Mouse (Mus musculus): ENCODE results near the gene Macc1. TPM values are rescaled to one million over a fixed set of nuclear protein-coding genes. Genes with fewer than 3 reads are reported as not detected.
"Not testable (repeated sequence)": the region's sequence is repeated elsewhere in the genome, so short reads cannot be mapped to it uniquely, and the experiment has no call there.

Gene Macc1
- total RNA-seq, 1 experiment: 0.09 TPM

DNA sequence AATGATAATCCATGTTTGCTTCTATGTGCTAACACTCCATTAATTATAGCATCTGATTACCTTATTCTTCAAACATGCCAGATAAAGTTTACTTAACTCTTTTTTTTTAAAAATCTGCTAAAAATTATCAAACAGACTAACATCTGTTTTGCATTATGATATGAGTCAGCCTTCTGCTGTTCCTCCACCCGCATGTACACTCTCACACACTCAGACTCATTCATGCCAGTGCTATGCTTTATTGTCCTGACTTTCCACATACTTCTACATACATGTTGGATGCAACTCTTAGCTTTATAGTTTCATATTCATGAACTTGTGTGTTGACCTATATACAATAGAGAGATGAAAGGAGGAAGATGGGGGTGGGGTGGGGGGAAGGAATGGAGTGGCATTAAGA lies 4.7 kb downstream of the Macc1 start:
- no peak overlapping the region for H3K4me3 ChIP-seq (ENCODE audit: insufficient read depth in 1 of 2, low read depth in 1 of 2, low read length in 2 of 2, poor library complexity in 1 of 2, severe bottlenecking in 1 of 2)
- H3K4me1 ChIP-seq (ENCODE audit: control insufficient read depth in 2 of 2, insufficient read depth in 2 of 2, low read length in 2 of 2, poor library complexity in 1 of 2): no peaks in the 10 kb centered on the region
- no peaks in the 10 kb centered on the region for H3K36me3 ChIP-seq (ENCODE audit: control insufficient read depth, insufficient read depth, low read length, poor library complexity, severe bottlenecking)
- TF ChIP-seq HCFC1 (IDR thresholded peaks at IDR 0.05; ENCODE audit: borderline replicate concordance, insufficient read depth, low read length): no peak
- no peak for TF ChIP-seq MAFK (IDR thresholded peaks at IDR 0.05; ENCODE audit: insufficient read depth, low read depth, low read length)
- no peak for TF ChIP-seq ZC3H11A (IDR thresholded peaks at IDR 0.05; ENCODE audit: borderline replicate concordance, low read depth, low read length)
- TF ChIP-seq ZNF384 (IDR thresholded peaks at IDR 0.05; ENCODE audit: low read depth, low read length): no peak
- TF ChIP-seq CHD2 (IDR thresholded peaks at IDR 0.05; ENCODE audit: low read depth, low read length): no peak
- H3K9me3 ChIP-seq (ENCODE audit: control insufficient read depth, insufficient read depth, low read depth, low read length): no peaks in the 10 kb centered on the region
- in situ Hi-C loops (cut with MboI; ENCODE audit: low sequenced_read_pairs in 2 of 2, unreplicated experiment in 2 of 2): no loop called here
- DNase-seq (ENCODE audit: low read depth, low spot score): no peak
- no peak overlapping the region for H3K27ac ChIP-seq (ENCODE audit: insufficient read depth, low read depth, low read length, poor library complexity, severe bottlenecking)
- no peak overlapping the region for H3K9ac ChIP-seq (ENCODE audit: insufficient read depth, low read depth, low read length, poor library complexity, severe bottlenecking)

GRCm38 (mm10) chr12:119325400-119325799 lies 11.3 kb downstream of the Macc1 start:
- no peak overlapping the region for H3K27ac ChIP-seq (ENCODE audit: insufficient read depth, low read depth, low read length, poor library complexity, severe bottlenecking)
- no peak overlapping the region for H3K4me3 ChIP-seq (ENCODE audit: insufficient read depth in 1 of 2, low read depth in 1 of 2, low read length in 2 of 2, poor library complexity in 1 of 2, severe bottlenecking in 1 of 2)
- H3K36me3 ChIP-seq (ENCODE audit: control insufficient read depth, insufficient read depth, low read length, poor library complexity, severe bottlenecking): no peaks in the 10 kb centered on the region
- no peaks in the 10 kb centered on the region for H3K9me3 ChIP-seq (ENCODE audit: control insufficient read depth, insufficient read depth, low read depth, low read length)
- in situ Hi-C loops (cut with MboI; ENCODE audit: low sequenced_read_pairs in 2 of 2, unreplicated experiment in 2 of 2): no loop called here
- no peak for DNase-seq (ENCODE audit: low read depth, low spot score)
- no peak overlapping the region for H3K9ac ChIP-seq (ENCODE audit: insufficient read depth, low read depth, low read length, poor library complexity, severe bottlenecking)
- TF ChIP-seq MAFK (IDR thresholded peaks at IDR 0.05; ENCODE audit: insufficient read depth, low read depth, low read length) (no peak), ZNF384 (IDR thresholded peaks at IDR 0.05; ENCODE audit: low read depth, low read length) (no peak), HCFC1 (IDR thresholded peaks at IDR 0.05; ENCODE audit: borderline replicate concordance, insufficient read depth, low read length) (no peak), CHD2 (IDR thresholded peaks at IDR 0.05; ENCODE audit: low read depth, low read length) (no peak), ZC3H11A (IDR thresholded peaks at IDR 0.05; ENCODE audit: borderline replicate concordance, low read depth, low read length) (no peak)
- H3K4me1 ChIP-seq (ENCODE audit: control insufficient read depth in 2 of 2, insufficient read depth in 2 of 2, low read length in 2 of 2, poor library complexity in 1 of 2): no peaks in the 10 kb centered on the region

DNA sequence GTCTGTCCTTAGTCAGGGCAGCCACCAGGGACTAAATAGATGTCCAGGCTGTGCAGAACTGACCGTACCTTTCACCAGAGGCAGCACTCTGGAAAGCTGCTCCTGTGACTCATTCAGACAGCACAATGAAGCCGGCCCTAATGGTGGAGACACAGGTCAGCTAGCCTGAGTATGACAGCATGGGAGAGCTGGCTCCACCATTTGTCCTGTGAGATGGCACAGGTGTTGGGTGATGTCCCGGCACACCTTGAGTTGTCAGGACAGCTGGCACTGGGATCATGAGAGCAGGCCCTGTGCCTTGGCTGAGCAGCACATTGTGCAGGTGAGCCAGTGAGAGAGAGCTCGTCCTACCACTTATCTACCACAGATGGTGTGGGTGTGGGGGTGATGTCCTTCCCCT lies 16.6 kb downstream of the Macc1 start:
- TF ChIP-seq ZC3H11A (IDR thresholded peaks at IDR 0.05; ENCODE audit: borderline replicate concordance, low read depth, low read length): no peak
- TF ChIP-seq CHD2 (IDR thresholded peaks at IDR 0.05; ENCODE audit: low read depth, low read length): no peak
- TF ChIP-seq ZNF384 (IDR thresholded peaks at IDR 0.05; ENCODE audit: low read depth, low read length): no peak
- TF ChIP-seq HCFC1 (IDR thresholded peaks at IDR 0.05; ENCODE audit: borderline replicate concordance, insufficient read depth, low read length): no peak
- no peak for TF ChIP-seq MAFK (IDR thresholded peaks at IDR 0.05; ENCODE audit: insufficient read depth, low read depth, low read length)
- DNase-seq (ENCODE audit: low read depth, low spot score): no peak

DNA sequence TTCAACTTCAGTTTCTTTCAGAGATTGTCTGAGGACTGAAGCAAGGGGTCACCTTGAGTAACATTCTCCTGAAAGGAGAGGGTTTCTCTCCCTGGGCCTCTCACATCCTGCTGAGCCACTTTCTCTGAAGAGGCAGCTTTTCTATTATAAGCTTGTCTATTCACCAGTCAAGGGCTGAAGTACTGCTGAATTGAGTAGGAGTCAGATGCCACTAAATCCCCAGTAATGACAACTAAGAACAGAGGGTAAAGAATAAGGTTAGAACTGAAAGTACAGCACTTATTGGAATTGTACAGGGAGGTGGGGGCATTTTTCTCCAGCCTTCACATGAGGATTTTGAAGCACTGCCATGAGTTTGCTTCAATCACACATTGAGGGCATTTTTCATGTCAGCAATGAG lies 19.3 kb downstream of the Macc1 start:
- in situ Hi-C loops (cut with MboI; ENCODE audit: low sequenced_read_pairs in 2 of 2, unreplicated experiment in 2 of 2): no loop called here
- H3K4me3 ChIP-seq (ENCODE audit: insufficient read depth in 1 of 2, low read depth in 1 of 2, low read length in 2 of 2, poor library complexity in 1 of 2, severe bottlenecking in 1 of 2): no peak overlapping the region
- DNase-seq (ENCODE audit: low read depth, low spot score): no peak
- H3K4me1 ChIP-seq (ENCODE audit: control insufficient read depth in 2 of 2, insufficient read depth in 2 of 2, low read length in 2 of 2, poor library complexity in 1 of 2): no peaks in the 10 kb centered on the region
- TF ChIP-seq HCFC1 (IDR thresholded peaks at IDR 0.05; ENCODE audit: borderline replicate concordance, insufficient read depth, low read length) (no peak), ZC3H11A (IDR thresholded peaks at IDR 0.05; ENCODE audit: borderline replicate concordance, low read depth, low read length) (no peak), MAFK (IDR thresholded peaks at IDR 0.05; ENCODE audit: insufficient read depth, low read depth, low read length) (no peak), ZNF384 (IDR thresholded peaks at IDR 0.05; ENCODE audit: low read depth, low read length) (no peak)
- no peaks in the 10 kb centered on the region for H3K36me3 ChIP-seq (ENCODE audit: control insufficient read depth, insufficient read depth, low read length, poor library complexity, severe bottlenecking)
- H3K9me3 ChIP-seq (ENCODE audit: control insufficient read depth, insufficient read depth, low read depth, low read length): no peaks in the 10 kb centered on the region
- H3K9ac ChIP-seq (ENCODE audit: insufficient read depth, low read depth, low read length, poor library complexity, severe bottlenecking): no peak overlapping the region
- no peak overlapping the region for H3K27ac ChIP-seq (ENCODE audit: insufficient read depth, low read depth, low read length, poor library complexity, severe bottlenecking)

More for the DNA sequence above, 16.6 kb downstream of the Macc1 start:
- no peak overlapping the region for H3K27ac ChIP-seq (ENCODE audit: insufficient read depth, low read depth, low read length, poor library complexity, severe bottlenecking)
- no peak overlapping the region for H3K4me3 ChIP-seq (ENCODE audit: insufficient read depth in 1 of 2, low read depth in 1 of 2, low read length in 2 of 2, poor library complexity in 1 of 2, severe bottlenecking in 1 of 2)
- H3K36me3 ChIP-seq (ENCODE audit: control insufficient read depth, insufficient read depth, low read length, poor library complexity, severe bottlenecking): no peaks in the 10 kb centered on the region
- in situ Hi-C loops (cut with MboI; ENCODE audit: low sequenced_read_pairs in 2 of 2, unreplicated experiment in 2 of 2): no loop called here
- H3K4me1 ChIP-seq (ENCODE audit: control insufficient read depth in 2 of 2, insufficient read depth in 2 of 2, low read length in 2 of 2, poor library complexity in 1 of 2): no peaks in the 10 kb centered on the region
- no peak overlapping the region for H3K9ac ChIP-seq (ENCODE audit: insufficient read depth, low read depth, low read length, poor library complexity, severe bottlenecking)
- H3K9me3 ChIP-seq (ENCODE audit: control insufficient read depth, insufficient read depth, low read depth, low read length): no peaks in the 10 kb centered on the region

GRCm38 (mm10) chr12:119352579-119352978 lies 38.5 kb downstream of the Macc1 start:
- peak; percentile 13 for DNase-seq (ENCODE audit: low read depth, low spot score)

More at GRCm38 (mm10) chr12:119352579-119352978, 38.5 kb downstream of the Macc1 start:
- Histone ChIP-seq H3K4me3 (ENCODE audit: insufficient read depth in 1 of 2, low read depth in 1 of 2, low read length in 2 of 2, poor library complexity in 1 of 2, severe bottlenecking in 1 of 2) (peak overlapping the region; percentile 52 to 66), H3K9ac (ENCODE audit: insufficient read depth, low read depth, low read length, poor library complexity, severe bottlenecking) (peak overlapping the region; percentile 60; the same call in 1 of the 2 replicates)
- in situ Hi-C loops (cut with MboI; ENCODE audit: low sequenced_read_pairs in 2 of 2, unreplicated experiment in 2 of 2); H3K9me3 ChIP-seq (ENCODE audit: control insufficient read depth, insufficient read depth, low read depth, low read length); H3K27ac ChIP-seq (ENCODE audit: insufficient read depth, low read depth, low read length, poor library complexity, severe bottlenecking); H3K4me1 ChIP-seq (ENCODE audit: control insufficient read depth in 2 of 2, insufficient read depth in 2 of 2, low read length in 2 of 2, poor library complexity in 1 of 2); H3K36me3 ChIP-seq (ENCODE audit: control insufficient read depth, insufficient read depth, low read length, poor library complexity, severe bottlenecking): not testable (repeated sequence)
